Mouse (Mus musculus) E14TG2a.4 (cell line): ENCODE results near the gene Ndst4.

Experiments
- H3K27me3 ChIP-seq: 2 replicates; pipeline ENCODE4 v1.6.1; 2014; ENCODE audit warnings: low read length, control low read depth; ENCODE audit not compliant: insufficient read depth
- H3K36me3 ChIP-seq: 2 replicates; pipeline ENCODE4 v1.6.1; 2014; ENCODE audit warnings: low read length, control low read depth; ENCODE audit not compliant: insufficient read depth
- H3K4me1 ChIP-seq: replicated peaks from 2 replicates; pipeline ENCODE4 v1.6.1; 2014; ENCODE audit warnings: low read depth, low read length, control low read depth
- H3K4me3 ChIP-seq: replicated peaks from 2 replicates; pipeline ENCODE4 v1.5.1; 2014; ENCODE audit warnings: mild to moderate bottlenecking, low read length
- H3K9me3 ChIP-seq: 2 replicates; pipeline ENCODE4 v1.6.1; 2014; ENCODE audit warnings: low read length, control low read depth
- CTCF ChIP-seq: conservative IDR thresholded peaks from 2 replicates; pipeline ENCODE4 v1.5.1; 2014; ENCODE audit warnings: low read length
- NANOG ChIP-seq: IDR thresholded peaks from 2 replicates; pipeline ENCODE4 v1.6.1; 2014; ENCODE audit warnings: borderline replicate concordance, low read length, mixed read lengths
- POU5F1 ChIP-seq: IDR thresholded peaks from 2 replicates; pipeline ENCODE4 v1.6.1; 2014; ENCODE audit warnings: low read length, borderline replicate concordance

The Ndst4 gene

DNA sequence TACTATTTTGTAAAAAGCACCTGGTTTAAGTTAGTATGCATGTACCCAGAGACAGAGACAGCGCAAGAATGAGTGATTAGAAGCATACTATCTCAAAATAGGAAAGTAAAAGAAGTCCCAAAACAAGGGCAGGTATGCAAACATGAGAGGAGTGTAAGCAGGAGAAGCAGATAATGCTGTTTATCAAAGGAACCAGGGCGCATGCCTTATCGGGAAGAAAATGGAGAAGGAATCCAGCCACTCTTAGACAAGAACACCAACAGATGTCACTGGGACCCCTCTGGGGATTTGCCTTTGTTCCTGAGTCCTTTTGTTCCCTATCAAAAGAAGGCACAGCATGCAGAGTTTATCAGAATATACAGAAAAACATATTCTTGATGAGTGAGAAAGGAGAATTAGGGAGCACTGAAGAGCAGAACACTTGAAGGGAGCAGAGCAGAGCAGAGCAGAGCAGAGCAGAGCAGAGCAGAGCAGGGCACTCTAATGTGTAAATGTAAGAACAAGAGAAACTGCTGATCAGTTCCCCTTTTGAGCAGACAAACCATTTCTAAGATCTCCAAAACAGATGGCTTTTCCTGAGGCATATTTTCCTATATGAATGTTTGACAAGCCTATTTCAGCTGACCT is 251.2 kb downstream of the Ndst4 start:
- no peak overlapping the region for H3K4me3 ChIP-seq
- H3K9me3 ChIP-seq, result no peaks in the 10 kb centered on the region
- no peaks in the 10 kb centered on the region for H3K27me3 ChIP-seq
- H3K4me1 ChIP-seq, result no peaks in the 10 kb centered on the region
- TF ChIP-seq NANOG (no peak), CTCF (no peak), POU5F1 (no peak)
- no peaks in the 10 kb centered on the region for H3K36me3 ChIP-seq

DNA sequence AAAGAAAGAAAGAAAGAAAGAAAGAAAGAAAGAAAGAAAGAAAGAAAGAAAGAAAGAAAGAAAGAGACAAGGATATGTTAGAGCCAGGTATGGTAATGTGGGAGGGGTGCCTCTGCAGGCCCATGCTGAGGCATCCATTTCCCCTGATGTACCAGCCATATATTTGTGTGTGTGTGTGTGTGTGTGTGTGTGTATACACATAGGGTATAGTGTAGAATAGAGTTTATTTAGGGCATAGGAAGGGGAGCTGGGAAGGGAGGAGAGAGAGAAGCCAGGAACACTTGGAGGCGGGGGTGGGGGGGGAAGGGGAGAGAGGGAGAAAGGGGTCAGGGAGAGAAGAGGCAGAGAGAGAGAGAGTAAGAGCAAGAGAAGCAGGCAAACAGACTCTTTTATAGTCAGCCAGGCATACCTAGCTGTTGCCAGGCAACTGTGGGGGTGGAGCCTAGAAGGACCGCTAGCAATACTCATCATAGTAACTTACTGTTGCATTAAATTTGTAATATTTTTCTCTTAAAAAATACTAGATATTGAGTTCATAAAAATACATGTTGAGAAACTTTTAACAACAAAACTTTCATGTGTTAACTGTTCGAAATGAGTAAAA is 256.3 kb downstream of the Ndst4 start:
- Histone ChIP-seq H3K9me3 (no peaks in the 10 kb centered on the region), H3K36me3 (no peaks in the 10 kb centered on the region), H3K4me1 (no peaks in the 10 kb centered on the region), H3K4me3 (no peak overlapping the region), H3K27me3 (no peaks in the 10 kb centered on the region)
- TF ChIP-seq POU5F1 (no peak), CTCF (no peak), NANOG (no peak)

DNA sequence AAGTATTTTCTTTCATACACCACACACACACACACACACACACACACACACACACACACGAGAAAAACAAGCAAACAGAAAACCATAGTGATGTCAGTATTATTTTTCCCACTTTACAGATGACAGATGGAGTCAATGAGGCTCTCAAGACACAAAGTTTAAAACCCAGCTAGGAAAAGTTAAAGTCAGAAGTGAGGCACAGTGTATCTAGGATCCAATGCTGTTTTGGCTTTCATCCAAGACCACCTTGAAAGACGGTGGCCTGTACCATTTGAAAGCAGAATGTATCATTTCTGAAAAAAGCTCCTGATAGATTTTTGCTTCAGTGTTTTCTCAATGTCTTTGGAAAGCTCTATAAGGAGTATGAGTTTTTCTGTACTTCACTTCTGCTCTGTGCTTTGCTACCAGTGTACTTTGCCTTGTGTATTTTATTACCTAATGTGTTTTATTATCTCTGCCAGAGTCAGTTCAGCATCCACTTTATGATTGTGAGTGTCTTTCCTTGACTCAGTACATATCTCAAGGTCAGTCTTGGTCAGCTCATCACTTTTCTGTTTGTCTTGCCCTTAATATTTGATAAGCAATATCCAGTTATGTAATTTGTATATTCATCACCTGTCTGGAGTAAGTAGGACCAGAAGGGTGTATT is 257.1 kb downstream of the Ndst4 start:
- Histone ChIP-seq H3K36me3 (no peaks in the 10 kb centered on the region), H3K4me3 (no peak overlapping the region), H3K9me3 (no peaks in the 10 kb centered on the region), H3K27me3 (no peaks in the 10 kb centered on the region), H3K4me1 (no peaks in the 10 kb centered on the region)
- TF ChIP-seq CTCF (no peak), POU5F1 (no peak)

DNA sequence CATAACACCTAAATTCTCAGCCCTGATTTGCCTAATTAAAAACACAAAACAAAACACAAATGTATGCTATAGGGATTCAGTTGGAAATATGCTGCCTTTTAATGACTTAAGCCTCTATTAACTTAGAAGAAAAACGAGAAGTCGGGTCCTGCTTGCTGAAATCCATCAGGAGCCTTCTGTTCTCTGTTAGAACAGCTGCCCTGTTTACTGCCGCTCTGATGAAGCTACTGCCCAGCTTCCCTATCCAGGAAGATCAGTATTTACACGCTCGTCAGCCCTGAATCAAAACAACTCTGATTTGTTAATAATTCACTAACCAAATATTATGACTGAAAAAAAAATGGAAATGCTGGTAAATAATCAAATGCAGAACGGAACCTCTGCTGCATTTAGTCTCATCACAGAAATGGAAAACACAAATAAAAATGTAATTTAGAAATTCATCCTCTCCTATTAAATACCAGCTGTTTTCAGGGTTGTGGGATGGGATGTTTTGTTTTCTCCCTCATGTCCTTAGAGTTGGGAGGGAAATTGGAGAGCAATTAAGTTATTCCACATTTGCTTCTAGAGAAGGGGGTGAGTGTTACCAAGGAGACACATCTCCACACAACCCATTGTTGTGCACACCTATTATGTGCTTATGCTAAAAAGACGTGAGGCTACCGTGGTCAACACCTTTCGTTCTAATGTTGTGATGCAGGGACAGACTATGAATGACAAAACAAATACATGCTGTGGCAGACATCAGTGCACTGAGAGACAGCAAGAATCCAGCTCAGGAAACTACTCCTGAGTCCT is 270.3 kb downstream of the Ndst4 start:
- no peaks in the 10 kb centered on the region for H3K27me3 ChIP-seq
- H3K36me3 ChIP-seq, result no peaks in the 10 kb centered on the region
- TF ChIP-seq NANOG (no peak), POU5F1 (no peak), CTCF (no peak)
- no peaks in the 10 kb centered on the region for H3K4me1 ChIP-seq
- no peak overlapping the region for H3K4me3 ChIP-seq
- peaks cover 6% of the 10 kb centered on the region; the same call in 1 of the 2 replicates for H3K9me3 ChIP-seq

DNA sequence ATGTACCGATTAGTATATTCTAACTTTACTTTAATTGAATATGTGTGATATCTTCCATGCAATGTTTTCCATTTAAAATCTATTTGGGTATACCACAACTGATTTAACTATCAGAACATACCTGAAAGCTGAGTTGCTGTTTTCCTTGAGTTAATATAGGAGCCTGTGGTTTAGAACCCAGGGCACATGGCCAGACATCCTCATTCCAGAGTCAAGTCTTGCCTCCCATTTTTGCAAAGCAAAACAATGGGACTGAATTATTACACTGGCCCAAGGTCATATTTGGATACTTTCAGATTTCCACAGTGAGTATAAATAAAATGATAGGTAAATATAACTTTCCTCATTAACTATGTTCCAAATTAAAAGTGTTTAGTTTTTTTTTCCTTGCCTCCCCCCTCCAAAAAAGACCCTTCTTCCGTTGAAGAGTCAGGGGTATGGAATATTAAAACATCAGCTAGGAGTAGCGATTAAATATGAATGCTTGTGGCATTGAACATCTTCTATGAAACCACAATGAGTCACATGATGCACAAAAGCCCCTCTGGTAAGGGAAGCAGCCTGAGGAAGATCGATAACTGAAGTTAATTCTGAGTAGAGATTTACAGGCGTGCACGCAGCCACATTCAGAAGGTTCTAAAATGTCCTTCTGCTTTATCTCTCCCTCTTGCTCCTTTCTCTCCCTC is 271.5 kb downstream of the Ndst4 start:
- H3K9me3 ChIP-seq, result peaks cover 6% of the 10 kb centered on the region; the same call in 1 of the 2 replicates
- H3K36me3 ChIP-seq, result no peaks in the 10 kb centered on the region
- H3K4me1 ChIP-seq, result no peaks in the 10 kb centered on the region
- H3K4me3 ChIP-seq, result no peak overlapping the region
- H3K27me3 ChIP-seq, result no peaks in the 10 kb centered on the region
- TF ChIP-seq NANOG (no peak), POU5F1 (no peak), CTCF (no peak)

DNA sequence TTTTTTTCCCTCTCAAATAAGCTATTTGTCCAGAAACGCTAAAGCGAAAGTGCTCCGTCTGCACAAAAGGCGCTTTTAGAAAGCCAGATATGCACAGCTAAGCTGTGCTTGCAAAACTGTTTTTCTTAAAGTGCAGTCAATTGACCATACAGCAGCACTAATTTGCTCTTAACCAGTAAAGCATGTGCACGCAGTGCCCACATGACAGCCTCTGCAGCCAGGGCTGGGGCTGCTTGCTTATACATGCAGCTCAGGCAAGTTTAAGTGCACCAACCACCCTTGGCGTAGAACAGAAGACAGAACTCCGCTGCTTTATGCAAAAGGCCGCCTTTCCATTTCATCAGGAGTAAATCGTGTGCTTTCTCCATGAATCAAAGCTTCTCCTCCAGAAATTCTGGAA is 275.0 kb downstream of the Ndst4 start:
- no peaks in the 10 kb centered on the region for H3K4me1 ChIP-seq
- H3K36me3 ChIP-seq, result no peaks in the 10 kb centered on the region
- H3K9me3 ChIP-seq, result no peaks in the 10 kb centered on the region
- no peaks in the 10 kb centered on the region for H3K27me3 ChIP-seq
- TF ChIP-seq NANOG (no peak), CTCF (no peak), POU5F1 (no peak)
- H3K4me3 ChIP-seq, result no peak overlapping the region

DNA sequence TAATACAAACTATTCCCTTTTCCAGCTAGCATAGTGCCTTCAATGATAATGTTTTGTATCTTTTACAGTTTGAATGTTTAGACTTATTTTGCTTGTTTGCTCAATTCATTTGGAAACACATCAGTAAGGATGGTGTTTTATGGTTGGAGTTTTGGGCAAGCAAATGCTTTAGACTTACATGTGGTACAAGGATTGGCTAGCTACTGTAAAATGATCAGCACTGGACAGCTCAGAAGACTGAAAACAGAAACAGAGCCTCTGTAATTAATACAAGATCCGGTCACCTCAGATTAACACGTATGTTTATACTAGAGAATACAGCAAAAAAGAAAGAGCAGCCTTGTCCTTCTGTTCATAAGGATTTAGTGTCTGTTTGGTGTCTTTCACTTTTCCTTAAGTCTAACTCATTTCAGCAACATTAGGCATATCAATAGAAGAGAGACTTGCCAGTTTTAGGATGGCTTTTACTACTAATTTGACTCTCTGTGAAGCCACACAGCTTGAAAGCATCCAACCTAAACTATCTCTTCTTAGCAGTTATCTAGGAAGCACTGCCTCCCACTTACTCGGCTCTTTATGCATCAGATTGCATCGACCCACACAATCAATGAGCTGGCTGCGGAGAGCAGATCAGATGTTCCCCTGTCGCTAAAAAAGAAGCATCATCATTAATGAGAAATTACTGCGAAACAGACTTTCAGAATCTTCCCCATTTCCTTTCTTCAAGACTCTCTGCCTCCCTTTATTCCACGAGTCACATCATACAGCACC is 279.8 kb downstream of the Ndst4 start:
- Histone ChIP-seq H3K4me3 (no peak overlapping the region), H3K9me3 (no peaks in the 10 kb centered on the region), H3K4me1 (no peaks in the 10 kb centered on the region), H3K36me3 (no peaks in the 10 kb centered on the region), H3K27me3 (no peaks in the 10 kb centered on the region)
- no peak for TF ChIP-seq POU5F1
- no peak for TF ChIP-seq CTCF
- no peak for TF ChIP-seq NANOG

DNA sequence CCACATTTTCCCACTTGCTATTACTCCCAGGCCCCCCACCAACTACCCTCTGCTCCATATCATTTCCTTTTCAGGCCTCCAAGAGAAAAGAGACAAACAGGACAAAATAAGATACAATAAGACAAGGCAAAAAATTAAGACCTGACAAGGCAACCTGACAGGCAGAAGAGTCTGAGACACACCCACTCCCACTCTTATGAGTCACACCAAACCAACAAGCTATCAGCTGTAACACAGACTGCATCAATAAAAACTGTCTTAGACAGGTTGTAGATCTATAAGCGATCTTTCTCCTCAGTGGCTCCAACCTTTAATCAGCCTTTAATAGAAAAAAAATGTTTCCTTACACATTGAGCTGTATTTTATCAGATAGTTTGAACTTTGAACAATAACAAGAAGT is 280.7 kb downstream of the Ndst4 start:
- H3K4me1 ChIP-seq, result no peaks in the 10 kb centered on the region
- H3K4me3 ChIP-seq, result no peak overlapping the region
- H3K9me3 ChIP-seq, result no peaks in the 10 kb centered on the region
- TF ChIP-seq NANOG (no peak), CTCF (no peak), POU5F1 (no peak)
- no peaks in the 10 kb centered on the region for H3K27me3 ChIP-seq
- no peaks in the 10 kb centered on the region for H3K36me3 ChIP-seq
